Mouse (Mus musculus) spleen, adult 2 months (tissue): ENCODE data around the gene 1810055G02Rik.

Experiments used
- CTCF ChIP-seq: fragments of 200-500 bp; IDR thresholded peaks from 2 replicates; pipeline ENCODE4 v1.5.1; 2011; ENCODE audit warnings: mild to moderate bottlenecking, inconsistent platforms; ENCODE audit not compliant: insufficient read depth, insufficient read length, insufficient replicate concordance; ENCODE audit errors: extremely low read depth
- POLR2A ChIP-seq: fragments of 200-500 bp; IDR thresholded peaks from 2 replicates; pipeline ENCODE4 v1.6.1; 2011; ENCODE audit warnings: low read depth, low read length, inconsistent platforms

DNA sequence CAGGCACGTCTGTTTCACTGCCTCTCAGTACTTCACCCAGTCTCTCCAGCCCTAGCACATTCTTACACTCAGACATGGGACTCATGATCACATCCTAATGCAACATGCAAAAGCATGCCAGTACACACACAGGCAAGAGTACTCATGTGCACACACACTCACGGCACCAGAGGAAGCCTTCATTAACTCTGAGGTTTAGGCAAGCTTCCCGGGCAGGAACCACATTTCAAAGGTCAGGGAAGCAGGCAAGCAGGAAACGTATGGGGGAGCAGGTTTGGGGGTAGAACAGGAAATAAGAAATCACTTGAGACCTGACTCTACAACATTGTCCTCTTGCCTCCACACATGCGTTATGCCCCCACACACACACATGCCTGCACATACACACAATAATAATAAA is 42.6 kb upstream of the 1810055G02Rik start:
- TF ChIP-seq CTCF (no peak), POLR2A (no peak)
